Mouse (Mus musculus) forebrain, embryonic 12.5 days (tissue): Measurements from ENCODE around the gene Pex10. TPM values are rescaled to one million over a fixed set of nuclear protein-coding genes. Genes with fewer than 3 reads are reported as not detected.
A peak's percentile ranks its signal among the peaks of the same experiment; 100 is the strongest.

Experiments used
- ATAC-seq: fragments of 200-750 bp; cut with Nextera tagmentation; 2 replicates; pipeline ENCODE4 v1.8.0; 2017; ENCODE audit warnings: moderate TSS enrichment; ENCODE audit not compliant: low FRiP score
- H3K27ac ChIP-seq: fragments of 300-500 bp; sonication (generic); 2 replicates; pipeline ENCODE4 v1.5.1; 2016; ENCODE audit warnings: mild to moderate bottlenecking
- H3K27me3 ChIP-seq: fragments of 300-500 bp; sonication (generic); 2 replicates; pipeline ENCODE4 v1.6.1; 2016; ENCODE audit warnings: mild to moderate bottlenecking
- H3K36me3 ChIP-seq: fragments of 300-500 bp; sonication (generic); replicated peaks from 2 replicates; pipeline ENCODE4 v1.6.1; 2016; ENCODE audit warnings: mild to moderate bottlenecking
- H3K4me1 ChIP-seq: fragments of 300-500 bp; sonication (generic); 2 replicates; pipeline ENCODE4 v1.6.1; 2016
- H3K4me2 ChIP-seq: fragments of 300-500 bp; sonication (generic); 2 replicates; pipeline ENCODE4 v1.6.1; 2016; ENCODE audit warnings: mild to moderate bottlenecking, moderate library complexity
- H3K4me3 ChIP-seq: fragments of 300-500 bp; sonication (generic); replicated peaks from 2 replicates; pipeline ENCODE4 v1.5.1; 2016; ENCODE audit warnings: mild to moderate bottlenecking
- H3K9ac ChIP-seq: fragments of 300-500 bp; sonication (generic); 2 replicates; pipeline ENCODE4 v1.6.1; 2016; ENCODE audit warnings: mild to moderate bottlenecking
- H3K9me3 ChIP-seq: fragments of 300-500 bp; sonication (generic); 2 replicates; pipeline ENCODE4 v1.6.1; 2016
- WGBS: fragments of 180-500 bp; shearing (Covaris S2); methylation state at CpG from one replicate; pipeline ENCODE4 v1.1.7; 2016; 5-methylcytosine and 5-hydroxymethylcytosine counted together
- polyA plus RNA-seq: library from polyadenylated mRNA; unstranded; fragments of >200 nt; fragmentation: Nextera tagmentation; extraction: Ambion mirVana; gene quantifications from 2 replicates; pipeline ENCODE4 v1.2.1, GENCODE M21; 2016

Pex10 gene
- polyA plus RNA-seq, 1 experiment from 2014 or later, result 19.3 TPM

GRCm38 (mm10) chr4:155097452-155097851 lies 30.6 kb downstream of the Pex10 start:
- Histone ChIP-seq H3K27me3 (no peaks in the 10 kb centered on the region), H3K4me1 (peaks cover 18% of the 10 kb centered on the region), H3K36me3 (no peaks in the 10 kb centered on the region), H3K4me2 (no peak overlapping the region), H3K4me3 (no peak overlapping the region), H3K9me3 (no peaks in the 10 kb centered on the region), H3K27ac (no peak overlapping the region), H3K9ac (no peak overlapping the region)
- WGBS, result 89% methylated on average over 6 of the region's 6 CpGs
- no peak for ATAC-seq

GRCm38 (mm10) chr4:155098572-155098971 lies 31.8 kb downstream of the Pex10 start:
- Histone ChIP-seq H3K9me3 (no peaks in the 10 kb centered on the region), H3K27ac (no peak overlapping the region), H3K27me3 (no peaks in the 10 kb centered on the region), H3K9ac (no peak overlapping the region), H3K4me1 (peaks cover 18% of the 10 kb centered on the region), H3K4me2 (no peak overlapping the region), H3K4me3 (no peak overlapping the region), H3K36me3 (no peaks in the 10 kb centered on the region)
- 89% methylated on average over 4 of the region's 4 CpGs for WGBS
- no peak for ATAC-seq

GRCm38 (mm10) chr4:155107886-155108285 lies 41.1 kb downstream of the Pex10 start:
- no peaks in the 10 kb centered on the region for H3K9me3 ChIP-seq
- no peak overlapping the region for H3K27ac ChIP-seq
- H3K4me1 ChIP-seq, result no peaks in the 10 kb centered on the region
- no peaks in the 10 kb centered on the region for H3K27me3 ChIP-seq
- H3K36me3 ChIP-seq, result no peaks in the 10 kb centered on the region
- H3K4me3 ChIP-seq, result no peak overlapping the region
- ATAC-seq, result no peak
- WGBS, result 92% methylated on average over 4 of the region's 4 CpGs
- H3K9ac ChIP-seq, result no peak overlapping the region
- H3K4me2 ChIP-seq, result no peak overlapping the region

- 89% methylated on average over 5 of the region's 5 CpGs for WGBS
- no peaks in the 10 kb centered on the region for H3K9me3 ChIP-seq
- H3K9ac ChIP-seq, result no peak overlapping the region
- no peak overlapping the region for H3K4me2 ChIP-seq
- H3K4me1 ChIP-seq, result 0 out of 2 replicates have a peak, but pooled peaks cover 2% of the 10 kb centered on the region
- no peaks in the 10 kb centered on the region for H3K36me3 ChIP-seq
- H3K4me3 ChIP-seq, result no peak overlapping the region
- no peak for ATAC-seq
- no peak overlapping the region for H3K27ac ChIP-seq
- H3K27me3 ChIP-seq, result no peaks in the 10 kb centered on the region
Measured at GRCm38 (mm10) chr4:155109471-155109870, 42.7 kb downstream of the Pex10 start.

GRCm38 (mm10) chr4:155113766-155114410 lies 47.1 kb downstream of the Pex10 start:
- Histone ChIP-seq H3K4me1 (peaks cover 9% of the 10 kb centered on the region), H3K4me2 (no peak overlapping the region), H3K4me3 (no peak overlapping the region), H3K9ac (no peak overlapping the region), H3K27me3 (0 out of 2 replicates have a peak, but pooled peaks cover 4% of the 10 kb centered on the region), H3K36me3 (no peaks in the 10 kb centered on the region), H3K9me3 (no peaks in the 10 kb centered on the region), H3K27ac (0 out of 2 replicates have a peak overlapping the region, but pooled peaks have one; percentile 5)
- WGBS, result 69% methylated on average over 8 of the region's 8 CpGs
- ATAC-seq, result no peak

- H3K27me3 ChIP-seq, result 0 out of 2 replicates have a peak, but pooled peaks cover 4% of the 10 kb centered on the region
- H3K27ac ChIP-seq, result no peak overlapping the region
- H3K4me1 ChIP-seq, result peaks cover 9% of the 10 kb centered on the region
- 91% methylated on average over 4 of the region's 4 CpGs for WGBS
- H3K4me2 ChIP-seq, result no peak overlapping the region
- H3K9ac ChIP-seq, result no peak overlapping the region
- no peak for ATAC-seq
- H3K36me3 ChIP-seq, result no peaks in the 10 kb centered on the region
- no peaks in the 10 kb centered on the region for H3K9me3 ChIP-seq
- no peak overlapping the region for H3K4me3 ChIP-seq
Measured at GRCm38 (mm10) chr4:155116607-155117006, 49.8 kb downstream of the Pex10 start.

- Histone ChIP-seq H3K27me3 (0 out of 2 replicates have a peak, but pooled peaks cover 4% of the 10 kb centered on the region), H3K4me2 (no peak overlapping the region), H3K9ac (no peak overlapping the region), H3K27ac (no peak overlapping the region), H3K36me3 (no peaks in the 10 kb centered on the region), H3K4me3 (no peak overlapping the region), H3K4me1 (peaks cover 17% of the 10 kb centered on the region), H3K9me3 (no peaks in the 10 kb centered on the region)
- WGBS, result 81% methylated on average over 6 of the region's 6 CpGs
- no peak for ATAC-seq
Measured at GRCm38 (mm10) chr4:155117396-155117978, 50.7 kb downstream of the Pex10 start.

GRCm38 (mm10) chr4:155118278-155118677 lies 51.5 kb downstream of the Pex10 start:
- 54% methylated on average over 10 of the region's 10 CpGs for WGBS
- no peaks in the 10 kb centered on the region for H3K9me3 ChIP-seq
- no peak overlapping the region for H3K4me3 ChIP-seq
- 0 out of 2 replicates have a peak, but pooled peaks cover 4% of the 10 kb centered on the region for H3K27me3 ChIP-seq
- no peak overlapping the region for H3K9ac ChIP-seq
- H3K4me1 ChIP-seq, result peaks cover 25% of the 10 kb centered on the region
- no peaks in the 10 kb centered on the region for H3K36me3 ChIP-seq
- H3K27ac ChIP-seq, result peak overlapping the region; percentile 43
- no peak overlapping the region; the same call in 1 of the 2 replicates for H3K4me2 ChIP-seq
- ATAC-seq, result no peak

GRCm38 (mm10) chr4:155120038-155120437 lies 53.2 kb downstream of the Pex10 start:
- Histone ChIP-seq H3K27me3 (0 out of 2 replicates have a peak, but pooled peaks cover 4% of the 10 kb centered on the region), H3K4me1 (peaks cover 24% of the 10 kb centered on the region), H3K4me3 (no peak overlapping the region), H3K4me2 (no peak overlapping the region), H3K27ac (no peak overlapping the region), H3K36me3 (no peaks in the 10 kb centered on the region), H3K9ac (no peak overlapping the region), H3K9me3 (no peaks in the 10 kb centered on the region)
- ATAC-seq, result no peak
- WGBS, result 91% methylated on average over 7 of the region's 7 CpGs

GRCm38 (mm10) chr4:155120583-155120982 lies 53.8 kb downstream of the Pex10 start:
- peaks cover 24% of the 10 kb centered on the region for H3K4me1 ChIP-seq
- H3K9ac ChIP-seq, result no peak overlapping the region
- no peak overlapping the region for H3K4me2 ChIP-seq
- no peak for ATAC-seq
- H3K36me3 ChIP-seq, result no peaks in the 10 kb centered on the region
- no peaks in the 10 kb centered on the region for H3K9me3 ChIP-seq
- no peak overlapping the region for H3K27ac ChIP-seq
- no peak overlapping the region for H3K4me3 ChIP-seq
- H3K27me3 ChIP-seq, result 0 out of 2 replicates have a peak, but pooled peaks cover 4% of the 10 kb centered on the region
- 84% methylated on average over 5 of the region's 5 CpGs for WGBS

- H3K9me3 ChIP-seq, result no peaks in the 10 kb centered on the region
- no peak overlapping the region for H3K27ac ChIP-seq
- H3K4me1 ChIP-seq, result peaks cover 24% of the 10 kb centered on the region
- H3K9ac ChIP-seq, result no peak overlapping the region
- 0 out of 2 replicates have a peak, but pooled peaks cover 4% of the 10 kb centered on the region for H3K27me3 ChIP-seq
- WGBS, result 95% methylated on average over 6 of the region's 6 CpGs
- no peak overlapping the region for H3K4me2 ChIP-seq
- ATAC-seq, result no peak
- H3K4me3 ChIP-seq, result no peak overlapping the region
- H3K36me3 ChIP-seq, result no peaks in the 10 kb centered on the region
Measured at GRCm38 (mm10) chr4:155121222-155121621, 54.4 kb downstream of the Pex10 start.
